Mouse (Mus musculus): ENCODE measurements at regions not wholly inside any gene's neighbourhood (a gene's known extent, or its start where the extent isn't known, plus 50 kb on each side); places are given as distances from the start of the nearest gene placed in this dataset.

DNA sequence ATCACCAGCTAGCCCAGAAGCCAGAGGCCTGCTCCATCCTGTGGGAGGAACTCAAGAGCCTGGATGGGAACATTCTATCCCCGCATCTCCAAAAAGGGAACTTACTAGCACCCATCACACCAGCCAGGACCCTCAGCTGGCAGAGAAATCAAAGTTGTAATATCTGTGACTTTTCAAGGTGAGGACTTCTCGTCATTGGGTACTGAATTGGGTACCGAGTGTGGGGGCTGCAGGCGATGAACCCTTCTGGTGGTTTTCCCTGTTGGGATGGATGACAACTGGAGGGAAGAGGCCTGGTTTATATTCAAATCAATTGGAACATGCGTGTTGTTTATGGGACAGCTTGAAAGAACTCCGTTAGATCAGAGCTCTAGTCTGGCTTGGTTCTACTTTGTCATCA, 187.1 kb upstream of the Gjb5 start:
- Histone ChIP-seq H3K4me3 (no peak overlapping the region), H3K4me1 (replicated peaks) (peaks cover 8% of the 10 kb centered on the region; the same call in 1 of the 2 replicates), H3K9me3 (no peaks in the 10 kb centered on the region), H3K4me2 (no peak overlapping the region), H3K36me3 (no peaks in the 10 kb centered on the region), H3K27me3 (no peaks in the 10 kb centered on the region), H3K27ac (replicated peaks) (no peak overlapping the region), H3K9ac (no peak overlapping the region)
- WGBS = 95% methylated on average over 6 of the region's 6 CpGs
- ATAC-seq (ENCODE audit: low FRiP score, low read depth) = no peak

DNA sequence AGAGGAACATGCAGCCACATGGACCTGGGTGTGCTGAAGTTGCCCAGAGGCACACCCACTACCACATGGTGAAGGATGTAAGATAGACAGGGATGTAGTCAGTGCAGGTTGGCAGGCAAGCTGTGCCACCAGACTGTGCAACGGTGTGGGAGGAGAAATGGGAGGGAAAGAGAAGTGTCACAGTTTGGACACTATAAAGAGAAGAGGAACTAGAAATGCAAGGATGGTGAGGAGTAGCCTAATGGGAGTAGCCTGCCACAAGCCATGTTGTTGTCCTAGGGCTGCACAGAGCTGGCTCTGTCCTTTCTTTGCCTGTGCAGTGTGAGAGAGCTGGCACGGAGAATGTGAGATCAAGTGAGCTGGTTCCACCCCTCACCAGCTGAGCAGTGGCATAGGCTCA, 185.3 kb upstream of the Gjb5 start:
- H3K4me2 ChIP-seq = no peak overlapping the region
- no peaks in the 10 kb centered on the region for H3K4me1 ChIP-seq (replicated peaks)
- H3K27me3 ChIP-seq = no peaks in the 10 kb centered on the region
- H3K9me3 ChIP-seq = no peaks in the 10 kb centered on the region
- no peak overlapping the region for H3K4me3 ChIP-seq
- no peak overlapping the region for H3K27ac ChIP-seq (replicated peaks)
- 77% methylated on average over 2 of the region's 2 CpGs for WGBS
- no peak for ATAC-seq (ENCODE audit: low FRiP score, low read depth)
- no peak overlapping the region for H3K9ac ChIP-seq
- no peaks in the 10 kb centered on the region for H3K36me3 ChIP-seq

- WGBS = 67% methylated on average over 4 of the region's 4 CpGs
Measured at GRCm38 (mm10) chr4:127542771-127543170, 184.8 kb upstream of the Gjb5 start.

GRCm38 (mm10) chr4:127536952-127537351, 179.0 kb upstream of the Gjb5 start:
- Histone ChIP-seq H3K4me2 (no peak overlapping the region), H3K4me3 (no peak overlapping the region), H3K4me1 (replicated peaks) (no peaks in the 10 kb centered on the region), H3K27me3 (no peaks in the 10 kb centered on the region), H3K9me3 (no peaks in the 10 kb centered on the region), H3K9ac (no peak overlapping the region), H3K36me3 (no peaks in the 10 kb centered on the region), H3K27ac (replicated peaks) (no peak overlapping the region)
- 41% methylated on average over 5 of the region's 5 CpGs for WGBS
- no peak for ATAC-seq (ENCODE audit: low FRiP score, low read depth)

More at GRCm38 (mm10) chr4:127542771-127543170, 184.8 kb upstream of the Gjb5 start:
- no peak overlapping the region for H3K27ac ChIP-seq (replicated peaks)
- no peaks in the 10 kb centered on the region for H3K9me3 ChIP-seq
- H3K4me1 ChIP-seq (replicated peaks) = no peaks in the 10 kb centered on the region
- H3K4me2 ChIP-seq = no peak overlapping the region
- no peak for ATAC-seq (ENCODE audit: low FRiP score, low read depth)
- no peak overlapping the region for H3K9ac ChIP-seq
- no peaks in the 10 kb centered on the region for H3K27me3 ChIP-seq
- no peak overlapping the region for H3K4me3 ChIP-seq
- H3K36me3 ChIP-seq = no peaks in the 10 kb centered on the region

GRCm38 (mm10) chr4:127535630-127536029, 177.6 kb upstream of the Gjb5 start:
- Histone ChIP-seq H3K4me2 (no peak overlapping the region), H3K4me1 (replicated peaks) (no peaks in the 10 kb centered on the region), H3K9me3 (no peaks in the 10 kb centered on the region), H3K27me3 (no peaks in the 10 kb centered on the region), H3K4me3 (no peak overlapping the region), H3K9ac (no peak overlapping the region), H3K36me3 (no peaks in the 10 kb centered on the region), H3K27ac (replicated peaks) (no peak overlapping the region)
- ATAC-seq (ENCODE audit: low FRiP score, low read depth) = no peak
- WGBS = 83% methylated on average over 7 of the region's 7 CpGs

- Histone ChIP-seq H3K4me1 (replicated peaks) (no peaks in the 10 kb centered on the region), H3K9me3 (no peaks in the 10 kb centered on the region), H3K4me3 (no peak overlapping the region), H3K4me2 (no peak overlapping the region), H3K27me3 (no peaks in the 10 kb centered on the region), H3K9ac (no peak overlapping the region), H3K27ac (replicated peaks) (no peak overlapping the region), H3K36me3 (no peaks in the 10 kb centered on the region)
- WGBS = 99% methylated on average over 3 of the region's 3 CpGs
- no peak for ATAC-seq (ENCODE audit: low FRiP score, low read depth)
Measured at GRCm38 (mm10) chr4:127534411-127534810, 176.4 kb upstream of the Gjb5 start.

DNA sequence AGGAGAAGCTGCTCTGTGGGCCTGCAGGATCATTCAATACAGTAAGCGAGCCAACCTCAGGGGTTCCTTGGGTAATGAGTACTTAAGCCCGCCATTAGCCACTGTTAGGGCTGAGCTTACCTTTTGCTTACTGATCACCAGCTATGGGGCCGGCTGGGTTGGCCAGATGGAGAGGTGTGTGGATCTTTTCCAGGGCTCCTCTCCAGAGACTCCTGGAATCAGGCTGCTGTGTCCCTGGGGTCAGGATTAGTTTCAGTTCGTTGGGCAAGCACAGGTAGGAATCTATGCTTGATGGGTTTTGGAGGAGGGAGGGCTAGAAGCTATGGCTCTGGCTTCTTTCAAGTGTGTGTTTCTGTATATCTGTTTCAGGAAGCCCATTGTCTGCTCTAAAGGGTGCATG, 175.7 kb upstream of the Gjb5 start:
- H3K4me1 ChIP-seq (replicated peaks) = no peaks in the 10 kb centered on the region
- WGBS = 76% methylated on average over 4 of the region's 4 CpGs

DNA sequence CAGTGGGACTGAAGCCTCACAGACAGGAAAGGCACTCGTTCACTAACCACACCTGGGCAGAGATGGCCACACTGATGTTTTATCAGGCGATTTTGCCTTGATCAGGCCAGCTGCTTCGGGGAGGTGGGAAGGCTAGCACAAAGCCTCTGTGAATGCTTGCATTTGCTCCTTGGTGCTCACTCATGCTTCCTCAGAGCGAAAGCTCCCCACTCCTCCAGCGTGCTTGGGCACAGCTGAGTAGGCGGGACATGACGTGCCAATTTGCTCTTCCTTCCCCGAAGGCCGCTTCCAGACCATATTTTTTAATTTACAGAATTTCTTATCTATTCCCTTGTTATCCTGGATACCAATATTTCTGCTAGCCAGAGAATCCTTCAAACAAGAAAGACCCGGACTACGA, 172.8 kb upstream of the Gjb5 start:
- H3K9ac ChIP-seq = no peak overlapping the region
- H3K4me3 ChIP-seq = no peak overlapping the region
- H3K4me1 ChIP-seq (replicated peaks) = no peaks in the 10 kb centered on the region
- H3K27ac ChIP-seq (replicated peaks) = no peak overlapping the region
- no peaks in the 10 kb centered on the region for H3K27me3 ChIP-seq
- H3K9me3 ChIP-seq = no peaks in the 10 kb centered on the region
- no peaks in the 10 kb centered on the region for H3K36me3 ChIP-seq
- ATAC-seq (ENCODE audit: low FRiP score, low read depth) = no peak
- whole genome bisulfite sequencing = 80% methylated on average over 11 of the region's 11 CpGs
- no peak overlapping the region for H3K4me2 ChIP-seq

More for the DNA sequence above, 175.7 kb upstream of the Gjb5 start:
- no peak overlapping the region for H3K9ac ChIP-seq
- H3K36me3 ChIP-seq = no peaks in the 10 kb centered on the region
- ATAC-seq (ENCODE audit: low FRiP score, low read depth) = no peak
- H3K27ac ChIP-seq (replicated peaks) = no peak overlapping the region
- H3K9me3 ChIP-seq = no peaks in the 10 kb centered on the region
- no peak overlapping the region for H3K4me3 ChIP-seq
- no peak overlapping the region for H3K4me2 ChIP-seq
- H3K27me3 ChIP-seq = no peaks in the 10 kb centered on the region

GRCm38 (mm10) chr4:127522151-127522550, 164.2 kb upstream of the Gjb5 start:
- H3K27me3 ChIP-seq = no peaks in the 10 kb centered on the region
- no peak overlapping the region for H3K4me2 ChIP-seq
- no peak overlapping the region for H3K9ac ChIP-seq
- WGBS = 92% methylated on average over 2 of the region's 2 CpGs
- no peaks in the 10 kb centered on the region for H3K4me1 ChIP-seq (replicated peaks)
- H3K27ac ChIP-seq (replicated peaks) = no peak overlapping the region
- no peak overlapping the region for H3K4me3 ChIP-seq
- ATAC-seq (ENCODE audit: low FRiP score, low read depth) = no peak
- H3K9me3 ChIP-seq = no peaks in the 10 kb centered on the region
- no peaks in the 10 kb centered on the region for H3K36me3 ChIP-seq

- no peaks in the 10 kb centered on the region for H3K4me1 ChIP-seq (replicated peaks)
- no peak overlapping the region for H3K27ac ChIP-seq (replicated peaks)
- WGBS = 100% methylated on average over 1 of the region's 1 CpGs
- no peaks in the 10 kb centered on the region for H3K36me3 ChIP-seq
- no peaks in the 10 kb centered on the region for H3K27me3 ChIP-seq
- no peak overlapping the region for H3K4me3 ChIP-seq
- H3K9ac ChIP-seq = no peak overlapping the region
- no peak for ATAC-seq (ENCODE audit: low FRiP score, low read depth)
- H3K9me3 ChIP-seq = no peaks in the 10 kb centered on the region
- no peak overlapping the region for H3K4me2 ChIP-seq
Measured at GRCm38 (mm10) chr4:127517978-127518377, 160.0 kb upstream of the Gjb5 start.

DNA sequence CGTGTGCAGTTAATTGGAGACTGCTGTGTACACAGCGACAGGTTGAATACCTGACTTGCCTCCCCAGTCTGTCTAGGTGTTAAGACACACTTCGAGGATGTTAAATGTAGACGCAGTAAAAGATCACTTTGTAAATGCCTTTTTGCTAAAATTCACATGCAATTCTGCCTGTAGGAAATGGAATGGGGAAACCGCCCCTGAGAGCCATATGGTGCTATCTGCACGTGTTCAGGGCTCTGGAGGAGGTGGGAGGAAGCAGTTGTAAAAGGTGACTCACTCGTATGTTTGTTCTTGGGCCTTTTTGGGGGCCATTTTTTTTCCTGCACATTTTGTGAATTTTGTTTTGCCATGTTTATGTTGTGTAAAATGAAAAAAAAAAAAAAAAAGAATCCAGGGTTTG, 159.6 kb upstream of the Gjb5 start:
- WGBS = 89% methylated on average over 7 of the region's 7 CpGs
- Histone ChIP-seq H3K4me1 (replicated peaks) (no peaks in the 10 kb centered on the region), H3K27me3 (no peaks in the 10 kb centered on the region), H3K4me3 (no peak overlapping the region), H3K36me3 (no peaks in the 10 kb centered on the region), H3K9ac (no peak overlapping the region), H3K4me2 (no peak overlapping the region), H3K27ac (replicated peaks) (no peak overlapping the region), H3K9me3 (no peaks in the 10 kb centered on the region)
- ATAC-seq (ENCODE audit: low FRiP score, low read depth) = no peak

- Histone ChIP-seq H3K4me2 (no peak overlapping the region), H3K27me3 (no peaks in the 10 kb centered on the region), H3K36me3 (no peaks in the 10 kb centered on the region), H3K4me3 (no peak overlapping the region), H3K9ac (no peak overlapping the region), H3K27ac (replicated peaks) (no peak overlapping the region), H3K9me3 (no peaks in the 10 kb centered on the region), H3K4me1 (replicated peaks) (no peaks in the 10 kb centered on the region)
- WGBS = 87% methylated on average over 9 of the region's 9 CpGs
- ATAC-seq (ENCODE audit: low FRiP score, low read depth) = no peak
Measured at GRCm38 (mm10) chr4:127509936-127510335, 152.0 kb upstream of the Gjb5 start.

DNA sequence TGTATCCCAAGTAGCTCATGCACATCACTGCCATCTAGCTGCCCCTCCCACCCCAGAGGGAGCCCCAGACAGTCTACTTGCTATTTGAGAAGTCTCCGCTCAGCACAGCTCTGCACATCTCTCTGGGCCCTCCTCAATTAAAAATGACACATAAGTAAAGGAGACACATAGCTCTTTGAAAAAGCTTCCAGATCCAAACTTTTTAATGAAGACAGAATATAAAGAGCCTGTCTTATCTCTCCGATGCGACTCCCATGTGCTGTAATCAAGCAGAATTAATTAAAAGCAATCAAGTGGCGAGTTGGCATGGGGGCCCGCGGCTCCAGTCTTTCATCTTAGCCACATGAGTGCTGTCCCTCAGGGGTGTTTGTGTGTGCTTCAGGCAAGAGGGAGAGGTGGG, 144.6 kb upstream of the Gjb5 start:
- 42% methylated on average over 6 of the region's 6 CpGs for WGBS
- no peak overlapping the region for H3K27ac ChIP-seq (replicated peaks)
- no peaks in the 10 kb centered on the region for H3K27me3 ChIP-seq
- H3K9me3 ChIP-seq = no peaks in the 10 kb centered on the region
- H3K4me3 ChIP-seq = no peak overlapping the region
- H3K36me3 ChIP-seq = no peaks in the 10 kb centered on the region
- no peak overlapping the region for H3K4me2 ChIP-seq
- peaks cover 3% of the 10 kb centered on the region for H3K4me1 ChIP-seq (replicated peaks)
- H3K9ac ChIP-seq = no peak overlapping the region
- no peak; the same call in 1 of the 2 replicates for ATAC-seq (ENCODE audit: low FRiP score, low read depth)

All from hindbrain, embryonic 15.5 days (tissue).